Mouse (Mus musculus) frontal cortex, postnatal 14 days (tissue): ENCODE measurements at regions not wholly inside any gene's neighbourhood (a gene's known extent, or its start where the extent isn't known, plus 50 kb on each side); places are given as distances from the start of the nearest gene placed in this dataset.

Source experiments
- DNase-seq, 2 experiments: peaks; one replicate each; pipeline ENCODE4 v3.0.0; 2022; ENCODE audit warnings: low spot score in 2 of 2

DNA sequence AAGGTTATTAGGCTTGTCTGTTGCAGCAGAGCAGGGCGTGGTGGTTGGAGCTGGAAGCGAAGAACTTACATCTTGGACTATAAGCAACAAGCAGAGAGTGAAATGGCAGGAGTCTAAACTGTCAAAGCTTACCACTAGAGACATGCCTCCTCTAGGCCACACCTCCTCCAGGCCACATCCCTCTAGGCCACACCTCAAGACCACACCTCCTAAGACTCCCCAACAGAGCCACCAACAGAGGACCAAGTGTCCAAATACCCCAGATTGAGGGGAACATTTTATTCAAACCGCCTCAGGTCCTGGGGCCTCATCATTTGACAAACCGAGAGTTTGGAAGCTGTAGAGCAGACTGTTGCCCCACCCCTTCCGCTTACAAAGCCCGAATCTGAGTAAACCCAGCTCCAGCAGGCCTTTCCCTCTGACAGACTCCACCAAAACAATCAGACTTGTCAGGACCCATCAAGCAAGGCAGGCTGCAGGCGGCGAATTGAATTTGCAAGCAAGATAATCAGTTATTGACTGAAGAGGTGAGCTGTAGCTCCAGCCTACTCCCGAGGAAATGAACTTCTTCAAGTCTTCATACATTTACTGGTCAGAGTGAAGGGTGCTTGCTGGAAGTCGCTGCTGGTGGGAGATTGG, 253.5 kb upstream of the Kcnab2 start:
- DNase-seq: no peak

GRCm38 (mm10) chr4:152729421-152729820, 251.8 kb upstream of the Kcnab2 start:
- no peak for DNase-seq

DNA sequence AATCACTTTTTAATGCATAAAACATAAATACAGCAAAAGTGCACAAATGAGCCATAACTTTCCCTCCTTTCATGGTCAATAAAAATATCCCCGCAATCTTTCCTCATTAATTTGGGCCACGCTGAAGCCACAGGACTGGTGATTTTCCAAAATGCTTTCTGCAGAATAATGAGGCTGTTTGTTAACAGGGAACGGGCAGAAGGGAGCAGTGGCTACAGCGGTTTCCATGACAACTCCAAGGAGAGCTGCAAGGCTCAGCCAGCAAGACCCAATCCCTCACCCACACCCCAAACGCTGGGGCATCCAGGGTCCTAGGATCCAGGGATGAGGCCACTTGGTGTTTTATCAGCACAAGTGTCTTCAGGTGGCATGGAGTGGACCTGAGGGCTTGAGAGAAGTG, 248.2 kb upstream of the Kcnab2 start:
- DNase-seq: no peak

DNA sequence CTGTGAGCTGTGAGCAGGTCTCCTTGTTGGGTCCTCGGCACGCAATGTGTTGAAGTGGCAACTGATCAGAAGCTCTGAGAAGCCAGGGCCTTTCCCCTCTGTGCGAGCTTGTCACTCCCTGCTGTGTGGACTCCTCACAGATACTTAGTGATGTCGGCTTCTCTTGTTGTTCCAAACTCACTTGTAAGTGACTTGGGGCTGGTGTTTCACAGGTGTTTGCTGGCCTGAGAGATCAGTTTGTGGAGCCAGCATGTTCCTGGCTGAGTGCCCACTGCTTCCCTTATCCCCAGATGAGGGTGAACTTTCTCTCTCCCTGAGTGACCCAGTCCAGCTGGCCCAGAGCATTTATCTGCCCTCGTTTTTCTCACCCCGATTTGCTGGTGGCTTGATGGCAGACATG, 247.8 kb upstream of the Kcnab2 start:
- DNase-seq: no peak

DNA sequence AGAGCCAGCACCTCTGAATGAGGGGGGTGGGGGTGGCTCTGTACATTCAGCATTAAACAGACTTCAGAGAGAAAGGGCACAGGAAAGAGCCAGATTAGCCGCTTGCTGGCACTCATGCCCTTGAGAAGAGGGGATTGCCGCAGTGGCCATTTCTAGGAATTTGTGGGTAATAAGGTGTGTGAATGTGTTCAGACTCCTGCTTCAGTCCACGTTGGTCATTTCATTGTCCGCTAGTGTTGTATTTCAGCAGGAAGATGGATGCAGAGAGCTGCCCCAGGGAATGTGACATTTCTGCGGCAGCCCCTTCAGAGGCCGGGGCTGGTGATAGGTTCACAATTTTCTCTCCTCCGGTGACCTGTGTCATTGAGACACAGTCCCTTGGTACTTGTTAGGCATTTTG, 247.1 kb upstream of the Kcnab2 start:
- no peak for DNase-seq

- no peak for DNase-seq
Measured at GRCm38 (mm10) chr4:152724026-152724425, 246.4 kb upstream of the Kcnab2 start.

- DNase-seq: no peak
Measured at GRCm38 (mm10) chr4:152720528-152720927, 242.9 kb upstream of the Kcnab2 start.

GRCm38 (mm10) chr4:152719416-152720127, 241.9 kb upstream of the Kcnab2 start:
- no peak for DNase-seq

GRCm38 (mm10) chr4:152710339-152710738, 232.7 kb upstream of the Kcnab2 start:
- DNase-seq: no peak

GRCm38 (mm10) chr4:152700217-152700616, 222.5 kb upstream of the Kcnab2 start:
- DNase-seq: no peak

- peak; percentile 12 to 16 for DNase-seq
Measured at GRCm38 (mm10) chr4:152697247-152697960, 219.7 kb upstream of the Kcnab2 start.

DNA sequence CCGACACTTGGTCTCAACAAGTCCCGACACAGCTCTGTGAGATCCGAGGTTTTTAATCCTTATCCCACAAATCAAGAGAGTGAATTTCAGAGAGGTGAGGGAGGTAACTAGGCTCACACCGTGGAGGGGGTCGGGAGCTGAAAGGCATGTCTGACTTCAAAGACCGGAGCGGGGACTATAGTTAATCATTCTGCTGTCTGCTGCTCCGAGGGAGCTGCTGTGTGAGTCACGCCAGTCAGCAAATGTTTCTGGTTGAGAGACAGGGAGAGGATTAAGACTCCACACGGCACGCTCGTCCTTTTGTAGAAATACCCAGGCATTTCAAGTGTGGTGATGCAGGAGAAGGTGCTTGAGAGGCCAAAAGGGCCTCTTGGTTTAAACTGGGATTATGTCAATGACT, 214.1 kb upstream of the Kcnab2 start:
- DNase-seq: no peak

DNA sequence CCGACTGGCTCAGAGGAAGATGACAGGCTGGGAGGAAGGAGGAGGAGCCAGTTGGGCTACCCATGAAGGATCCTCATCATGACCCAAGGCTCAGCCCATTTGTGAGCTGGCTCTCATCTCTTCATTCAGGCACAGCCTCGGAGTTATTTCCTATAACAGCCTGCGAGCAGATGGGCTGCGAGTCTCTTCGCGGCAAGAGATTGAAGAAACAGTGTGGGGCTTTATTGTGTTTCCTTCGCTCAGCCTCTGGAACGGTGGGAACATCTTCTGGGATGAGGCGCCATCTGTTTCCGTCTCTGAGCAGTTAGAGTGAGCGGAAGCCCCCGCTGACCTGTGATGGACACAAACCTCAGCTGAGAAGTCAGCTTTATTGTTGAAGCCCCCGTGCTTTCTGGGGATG, 213.6 kb upstream of the Kcnab2 start:
- no peak for DNase-seq

GRCm38 (mm10) chr4:152690766-152691165, 213.1 kb upstream of the Kcnab2 start:
- DNase-seq: no peak

- no peak for DNase-seq
Measured at GRCm38 (mm10) chr4:152689831-152690230, 212.2 kb upstream of the Kcnab2 start.

GRCm38 (mm10) chr4:152686509-152687081, 208.9 kb upstream of the Kcnab2 start:
- no peak for DNase-seq

GRCm38 (mm10) chr4:152674140-152674539, 196.5 kb upstream of the Kcnab2 start:
- no peak for DNase-seq

DNA sequence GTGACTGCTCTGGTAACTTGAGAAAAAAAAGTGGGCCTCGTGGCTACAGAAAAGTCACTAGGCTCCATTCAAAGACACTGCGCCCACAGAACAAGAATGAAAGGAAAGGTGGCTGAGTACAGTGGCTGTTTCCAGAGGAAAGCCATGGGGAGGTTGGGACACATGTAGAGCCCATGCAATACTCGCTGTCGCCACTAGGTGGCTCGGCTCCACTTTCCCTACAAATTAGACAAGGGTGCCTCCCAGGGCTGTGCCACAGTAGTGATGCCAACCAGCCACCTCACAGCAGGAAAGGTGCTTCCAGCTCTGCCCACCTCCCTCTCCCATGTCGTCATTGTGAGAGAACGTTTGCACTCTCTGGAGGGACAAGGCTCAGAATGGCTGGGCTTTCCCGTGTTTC, 185.8 kb upstream of the Kcnab2 start:
- no peak for DNase-seq

GRCm38 (mm10) chr4:152663069-152663468, 185.4 kb upstream of the Kcnab2 start:
- DNase-seq: no peak

GRCm38 (mm10) chr4:152662439-152662838, 184.8 kb upstream of the Kcnab2 start:
- DNase-seq: no peak

DNA sequence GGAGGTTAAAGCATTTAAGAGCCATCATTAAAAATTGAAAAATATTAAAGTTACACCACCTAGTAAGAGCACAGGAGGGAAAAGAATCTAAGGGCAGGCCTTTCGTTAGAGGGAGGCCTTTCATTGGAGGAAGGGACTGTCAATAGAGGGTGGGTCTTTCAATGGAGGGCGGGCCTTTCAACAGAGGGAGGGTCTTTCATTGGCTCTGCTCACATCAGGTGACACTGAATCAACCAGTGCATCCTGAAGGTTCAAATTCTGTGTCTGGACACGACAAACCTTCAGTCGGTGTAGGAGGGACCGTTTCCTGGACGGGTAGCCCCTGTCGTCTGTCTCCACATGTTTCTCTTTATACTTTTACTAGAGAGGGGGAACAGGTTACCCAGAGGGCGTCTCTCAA, 172.5 kb upstream of the Kcnab2 start:
- DNase-seq: no peak

GRCm38 (mm10) chr4:152647620-152648019, 169.9 kb upstream of the Kcnab2 start:
- no peak for DNase-seq

GRCm38 (mm10) chr4:152647084-152647483, 169.4 kb upstream of the Kcnab2 start:
- no peak for DNase-seq
